Mouse (Mus musculus): Measurements from ENCODE around the gene Tmem143. TPM values are rescaled to one million over a fixed set of nuclear protein-coding genes. Genes with fewer than 3 reads are reported as not detected.
"Not testable (repeated sequence)": the region's sequence is repeated elsewhere in the genome, so short reads cannot be mapped to it uniquely, and the experiment has no call there.

Tmem143 gene
- polyA plus RNA-seq, 1 experiment from 2014 or later: 6.7 TPM

- H3K4me1 ChIP-seq (replicated peaks): peaks cover 59% of the 10 kb centered on the region
- ATAC-seq: no peak
- H3K36me3 ChIP-seq: 0 out of 2 replicates have a peak, but pooled peaks cover 2% of the 10 kb centered on the region
- no peaks in the 10 kb centered on the region for H3K9me3 ChIP-seq
- peak overlapping the region; percentile 45 for H3K4me3 ChIP-seq (replicated peaks)
- peak overlapping the region; percentile 76 for H3K4me2 ChIP-seq (replicated peaks)
- 13% methylated on average over 8 of the region's 8 CpGs for WGBS
- H3K27ac ChIP-seq: no peak overlapping the region
- H3K27me3 ChIP-seq: peaks cover 49% of the 10 kb centered on the region
- peak overlapping the region; percentile 74 for H3K9ac ChIP-seq (replicated peaks)
Observed at GRCm38 (mm10) chr7:45869107-45869670, 27.6 kb upstream of the Tmem143 start.

- H3K4me1 ChIP-seq (replicated peaks): peaks cover 65% of the 10 kb centered on the region
- ATAC-seq: no peak
Observed at GRCm38 (mm10) chr7:45869787-45870186, 27.0 kb upstream of the Tmem143 start.

DNA sequence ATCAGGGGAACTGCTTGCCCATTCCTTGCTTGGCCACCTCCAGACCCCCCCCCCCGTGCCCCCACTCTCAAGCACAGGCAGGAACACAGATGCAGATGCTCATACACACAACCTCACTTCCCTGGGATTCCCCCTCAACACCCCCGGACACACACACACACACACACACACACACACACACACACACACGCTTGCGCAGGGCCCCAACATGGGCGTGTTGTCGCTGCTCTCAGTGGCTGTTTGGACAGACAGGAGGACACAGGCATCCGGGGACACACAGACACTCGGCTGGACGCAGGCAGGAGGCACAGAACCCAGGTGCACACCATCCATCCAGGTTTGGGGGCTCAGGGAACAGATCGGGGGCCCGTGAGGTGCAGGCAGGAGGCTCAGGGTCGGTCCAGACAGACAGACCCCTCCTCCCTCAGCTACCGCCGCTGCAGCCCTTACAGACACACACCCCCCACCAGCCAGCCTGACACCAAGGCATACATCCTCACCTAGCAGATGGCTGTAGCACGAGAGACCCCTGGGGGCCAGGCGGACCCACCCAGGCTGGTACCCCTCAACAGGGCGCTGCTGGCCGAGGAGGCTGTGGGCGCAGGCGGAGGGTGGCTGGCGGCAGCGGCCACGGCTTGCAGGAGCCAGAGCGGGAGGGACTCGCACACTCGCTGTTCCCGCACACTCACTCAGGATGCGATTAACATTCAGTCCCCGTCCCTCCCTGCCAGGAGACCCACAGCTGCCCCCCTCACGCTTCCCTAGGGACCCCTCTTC is 26.3 kb upstream of the Tmem143 start:
- ATAC-seq: peak; percentile 12; the same call in 1 of the 2 replicates
- peak overlapping the region; percentile 76 for H3K4me2 ChIP-seq (replicated peaks)
- peaks cover 49% of the 10 kb centered on the region for H3K27me3 ChIP-seq
- H3K9ac ChIP-seq (replicated peaks): peak overlapping the region; percentile 74
- peaks cover 12% of the 10 kb centered on the region for H3K36me3 ChIP-seq
- H3K27ac ChIP-seq: peak overlapping the region; percentile 56; the same call in 1 of the 2 replicates
- H3K9me3 ChIP-seq: no peaks in the 10 kb centered on the region
- H3K4me1 ChIP-seq (replicated peaks): peaks cover 69% of the 10 kb centered on the region
- WGBS: 2% methylated on average over 29 of the region's 30 CpGs
- peak overlapping the region; percentile 45 for H3K4me3 ChIP-seq (replicated peaks)

More at GRCm38 (mm10) chr7:45869787-45870186, 27.0 kb upstream of the Tmem143 start:
- H3K4me2 ChIP-seq (replicated peaks): peak overlapping the region; percentile 76
- no peaks in the 10 kb centered on the region for H3K9me3 ChIP-seq
- H3K27me3 ChIP-seq: peaks cover 49% of the 10 kb centered on the region
- H3K27ac ChIP-seq: no peak overlapping the region
- peak overlapping the region; percentile 74 for H3K9ac ChIP-seq (replicated peaks)
- H3K36me3 ChIP-seq: peaks cover 8% of the 10 kb centered on the region; the same call in 1 of the 2 replicates
- H3K4me3 ChIP-seq (replicated peaks): peak overlapping the region; percentile 45
- 2% methylated on average over 14 of the region's 14 CpGs for WGBS

GRCm38 (mm10) chr7:45872624-45873023 is 24.1 kb upstream of the Tmem143 start, which contains the start of gene Kdelr1:
TSS of gene Kdelr1 (plus strand) at chr7:45872772.
- peaks cover 56% of the 10 kb centered on the region for H3K4me1 ChIP-seq (replicated peaks)
- H3K27ac ChIP-seq: peak within 1 kb of the TSS; percentile 85
- peak within 1 kb of the TSS; percentile 76 for H3K4me2 ChIP-seq (replicated peaks)
- H3K36me3 ChIP-seq: peaks cover 31% of the 10 kb centered on the region
- WGBS: 1% methylated on average over 18 of the region's 18 CpGs
- H3K9ac ChIP-seq (replicated peaks): peak within 1 kb of the TSS; percentile 97
- no peaks in the 10 kb centered on the region for H3K9me3 ChIP-seq
- peaks cover 41% of the 10 kb centered on the region for H3K27me3 ChIP-seq
- peak; percentile 59 for ATAC-seq
- peak within 1 kb of the TSS; percentile 90 for H3K4me3 ChIP-seq (replicated peaks)

DNA sequence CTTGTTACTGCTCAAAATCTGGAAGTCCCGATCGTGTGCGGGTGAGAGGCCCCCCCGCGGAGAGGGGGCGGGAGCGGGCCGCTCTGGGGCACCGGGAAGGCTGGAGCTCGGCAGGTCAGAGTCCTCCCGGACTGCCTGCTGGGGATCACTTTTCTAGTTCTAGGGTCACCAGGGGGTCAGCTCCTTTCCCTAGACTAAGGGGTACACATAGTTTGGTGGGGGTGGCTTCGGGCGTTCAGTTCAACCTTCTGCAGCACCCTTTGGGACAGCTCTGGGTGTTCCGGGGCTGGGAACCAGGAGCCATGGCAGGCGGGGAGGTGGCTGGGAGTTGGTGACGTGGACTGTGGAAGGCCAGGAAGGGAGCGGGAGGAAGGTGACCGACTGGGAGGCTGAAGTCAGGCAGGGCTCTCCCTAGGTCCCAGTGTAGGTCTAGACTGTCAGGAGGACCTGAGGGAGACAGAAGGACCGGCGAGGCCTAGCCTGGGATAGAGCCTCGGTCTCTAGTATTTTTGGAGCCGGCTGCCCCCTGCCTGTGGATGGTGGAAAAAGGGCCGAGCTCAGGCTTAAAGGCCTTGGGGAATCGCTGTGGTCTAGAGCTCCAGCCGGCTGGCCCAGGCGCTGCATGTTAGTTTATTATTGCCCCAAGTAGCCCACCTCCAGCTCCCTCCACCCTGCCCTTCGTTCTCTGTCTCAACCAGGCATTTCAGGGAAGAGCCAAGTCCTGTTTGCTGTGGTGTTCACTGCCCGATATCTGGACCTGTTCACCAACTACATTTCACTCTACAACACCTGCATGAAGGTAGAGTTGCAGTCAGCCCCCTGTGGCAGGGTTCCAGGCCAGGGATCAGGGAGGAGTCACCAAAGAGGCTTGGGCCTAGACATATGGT is 23.4 kb upstream of the Tmem143 start:
- 2% methylated on average over 27 of the region's 28 CpGs for WGBS
- Histone ChIP-seq H3K27ac (peak overlapping the region; percentile 85), H3K9me3 (no peaks in the 10 kb centered on the region), H3K4me2 (replicated peaks) (peak overlapping the region; percentile 76), H3K27me3 (peaks cover 34% of the 10 kb centered on the region), H3K4me3 (replicated peaks) (peak overlapping the region; percentile 90), H3K4me1 (replicated peaks) (peaks cover 50% of the 10 kb centered on the region), H3K9ac (replicated peaks) (peak overlapping the region; percentile 97), H3K36me3 (peaks cover 36% of the 10 kb centered on the region)
- ATAC-seq: peak; percentile 40

DNA sequence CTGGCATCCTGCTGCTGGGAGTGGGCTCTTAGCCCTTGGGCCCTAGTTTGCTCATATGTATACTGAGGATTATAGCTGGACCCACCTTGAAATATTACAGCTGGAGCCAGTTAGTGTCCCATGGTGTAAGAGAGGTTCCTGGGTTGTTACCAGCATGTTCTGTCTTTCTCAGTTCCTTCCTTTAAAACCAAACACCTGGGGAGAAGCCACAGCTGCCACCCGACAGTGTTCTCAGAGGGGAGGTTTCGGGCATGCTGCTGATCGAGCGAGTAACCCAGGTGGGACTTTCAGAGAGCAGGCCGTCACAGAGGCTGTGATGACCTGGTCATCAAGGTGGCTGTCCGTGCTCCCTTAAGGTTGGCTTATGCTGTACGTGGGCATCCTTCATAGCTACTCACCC is 19.8 kb upstream of the Tmem143 start:
- peaks cover 71% of the 10 kb centered on the region for H3K36me3 ChIP-seq
- WGBS: 95% methylated on average over 7 of the region's 7 CpGs

GRCm38 (mm10) chr7:45878278-45878677 is 18.5 kb upstream of the Tmem143 start, which contains the start of gene Grin2d:
TSS of gene Grin2d (minus strand) at chr7:45878378.
- H3K4me3 ChIP-seq (replicated peaks); H3K9ac ChIP-seq (replicated peaks); H3K27me3 ChIP-seq; H3K9me3 ChIP-seq; H3K4me2 ChIP-seq (replicated peaks); ATAC-seq; H3K27ac ChIP-seq: not testable (repeated sequence)
- Histone ChIP-seq H3K36me3 (peaks cover 85% of the 10 kb centered on the region), H3K4me1 (replicated peaks) (peaks cover 18% of the 10 kb centered on the region)
- WGBS: 94% methylated on average over 1 of the region's 1 CpGs

More for the DNA sequence above, 19.8 kb upstream of the Tmem143 start:
- H3K27me3 ChIP-seq: 0 out of 2 replicates have a peak, but pooled peaks cover 1% of the 10 kb centered on the region
- H3K9ac ChIP-seq (replicated peaks): no peak overlapping the region
- no peak for ATAC-seq
- no peaks in the 10 kb centered on the region for H3K9me3 ChIP-seq
- no peak overlapping the region for H3K27ac ChIP-seq
- H3K4me2 ChIP-seq (replicated peaks): no peak overlapping the region
- peaks cover 18% of the 10 kb centered on the region for H3K4me1 ChIP-seq (replicated peaks)
- no peak overlapping the region for H3K4me3 ChIP-seq (replicated peaks)

DNA sequence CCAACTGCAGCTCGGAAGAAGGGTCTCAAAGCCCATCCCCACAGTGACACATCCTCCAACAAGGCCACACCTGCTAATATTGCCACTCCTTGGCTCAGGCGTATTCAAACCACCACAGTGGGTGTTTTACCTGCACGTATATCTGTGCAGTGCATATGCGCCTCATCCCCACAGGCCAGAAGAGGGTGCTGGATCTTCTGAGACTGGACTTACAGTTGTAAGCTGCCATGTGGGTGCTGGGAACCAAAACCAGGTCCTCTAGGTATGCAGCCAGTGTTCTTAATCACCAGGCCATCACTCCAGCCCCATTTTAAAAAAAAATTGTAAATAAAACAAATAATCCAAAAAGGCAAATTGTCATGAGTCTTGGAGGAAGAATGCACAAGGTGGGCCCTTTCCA is 16.2 kb upstream of the Tmem143 start:
- Histone ChIP-seq H3K36me3 (peaks cover 94% of the 10 kb centered on the region), H3K4me1 (replicated peaks) (no peaks in the 10 kb centered on the region), H3K4me3 (replicated peaks) (no peak overlapping the region), H3K27ac (no peak overlapping the region), H3K9me3 (no peaks in the 10 kb centered on the region), H3K4me2 (replicated peaks) (no peak overlapping the region), H3K27me3 (no peaks in the 10 kb centered on the region), H3K9ac (replicated peaks) (no peak overlapping the region)
- 97% methylated on average over 4 of the region's 4 CpGs for WGBS
- ATAC-seq: no peak

GRCm38 (mm10) chr7:45881011-45881410 is 15.7 kb upstream of the Tmem143 start:
- Histone ChIP-seq H3K9ac (replicated peaks) (no peak overlapping the region), H3K4me2 (replicated peaks) (no peak overlapping the region), H3K36me3 (peaks cover 95% of the 10 kb centered on the region), H3K27me3 (no peaks in the 10 kb centered on the region), H3K9me3 (no peaks in the 10 kb centered on the region), H3K27ac (no peak overlapping the region), H3K4me1 (replicated peaks) (no peaks in the 10 kb centered on the region), H3K4me3 (replicated peaks) (no peak overlapping the region)
- ATAC-seq: no peak
- WGBS: 90% methylated on average over 2 of the region's 2 CpGs

- H3K9ac ChIP-seq (replicated peaks): no peak overlapping the region
- H3K27ac ChIP-seq: no peak overlapping the region
- no peak overlapping the region for H3K4me2 ChIP-seq (replicated peaks)
- H3K36me3 ChIP-seq: peaks cover 37% of the 10 kb centered on the region
- no peaks in the 10 kb centered on the region for H3K27me3 ChIP-seq
- no peak overlapping the region for H3K4me3 ChIP-seq (replicated peaks)
- H3K9me3 ChIP-seq: no peaks in the 10 kb centered on the region
- WGBS: 63% methylated on average over 3 of the region's 3 CpGs
- ATAC-seq: no peak
- H3K4me1 ChIP-seq (replicated peaks): no peaks in the 10 kb centered on the region
Observed at GRCm38 (mm10) chr7:45887246-45887645, 9.5 kb upstream of the Tmem143 start.

- Histone ChIP-seq H3K27ac (no peak overlapping the region), H3K9me3 (no peaks in the 10 kb centered on the region), H3K27me3 (0 out of 2 replicates have a peak, but pooled peaks cover 2% of the 10 kb centered on the region), H3K9ac (replicated peaks) (no peak overlapping the region), H3K4me3 (replicated peaks) (no peak overlapping the region), H3K36me3 (no peaks in the 10 kb centered on the region), H3K4me2 (replicated peaks) (no peak overlapping the region), H3K4me1 (replicated peaks) (peaks cover 10% of the 10 kb centered on the region)
- no peak for ATAC-seq
- WGBS: 85% methylated on average over 2 of the region's 2 CpGs
Observed at GRCm38 (mm10) chr7:45892651-45893050, 4.1 kb upstream of the Tmem143 start.

Measured in midbrain, embryonic 13.5 days (tissue).